Mouse (Mus musculus) c-Kit-positive CD71-negative TER-119-negative erythroid progenitor cells, embryonic 14.5 days (primary cell): ENCODE results near the gene Gpatch2l.

Source experiments
- DNase-seq: peaks from one replicate; pipeline ENCODE4 v3.0.0-alpha.2; 2013; ENCODE audit warnings: low read depth

Gpatch2l gene

DNA sequence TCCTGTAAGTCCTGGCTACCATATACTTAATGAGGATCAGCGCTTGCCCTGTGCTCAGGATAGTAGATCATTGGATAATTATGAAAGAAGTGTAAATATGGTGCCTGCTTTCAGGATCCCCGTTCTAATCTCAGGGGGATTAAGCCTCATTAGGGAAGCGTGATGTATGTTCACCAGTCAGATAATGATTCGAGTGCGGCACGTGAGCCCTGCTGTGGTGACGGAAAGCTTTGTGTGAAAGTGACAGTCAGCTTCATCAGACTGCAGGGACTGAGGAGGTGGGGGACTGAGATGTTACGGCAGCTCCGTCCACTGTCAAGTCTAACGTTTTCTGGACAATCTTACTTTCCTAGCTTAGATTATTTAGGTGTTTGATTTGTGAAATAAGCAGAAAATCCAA lies 38.3 kb downstream of the Gpatch2l start:
- no peak for DNase-seq

- no peak for DNase-seq
These were observed 44.0 kb downstream of the Gpatch2l start for GRCm38 (mm10) chr12:86285704-86286103.

GRCm38 (mm10) chr12:86297450-86297849 lies 55.8 kb downstream of the Gpatch2l start:
- no peak for DNase-seq

DNA sequence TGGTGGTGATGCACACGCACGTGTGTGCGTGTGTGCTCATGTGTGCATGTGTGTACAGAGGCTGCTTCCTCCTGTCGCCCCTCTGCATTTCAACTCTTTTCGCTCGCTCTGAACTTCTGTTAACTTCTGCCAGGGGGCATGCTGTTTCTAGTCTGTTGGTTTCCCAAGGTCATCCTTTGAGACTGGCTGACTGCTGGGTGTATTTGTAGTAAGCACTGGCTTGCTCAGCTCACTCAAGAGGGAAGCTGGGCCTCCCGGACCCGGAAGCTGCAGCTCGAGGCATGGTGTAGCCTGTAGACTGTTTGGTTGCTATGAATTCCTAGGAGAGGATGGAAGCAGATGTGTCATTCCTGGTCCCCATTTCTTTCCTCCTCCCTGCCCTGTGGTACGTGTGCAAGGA lies 61.3 kb downstream of the Gpatch2l start:
- DNase-seq, result no peak

- DNase-seq, result peak; percentile 12
These were observed 63.4 kb downstream of the Gpatch2l start for GRCm38 (mm10) chr12:86305045-86305444.

DNA sequence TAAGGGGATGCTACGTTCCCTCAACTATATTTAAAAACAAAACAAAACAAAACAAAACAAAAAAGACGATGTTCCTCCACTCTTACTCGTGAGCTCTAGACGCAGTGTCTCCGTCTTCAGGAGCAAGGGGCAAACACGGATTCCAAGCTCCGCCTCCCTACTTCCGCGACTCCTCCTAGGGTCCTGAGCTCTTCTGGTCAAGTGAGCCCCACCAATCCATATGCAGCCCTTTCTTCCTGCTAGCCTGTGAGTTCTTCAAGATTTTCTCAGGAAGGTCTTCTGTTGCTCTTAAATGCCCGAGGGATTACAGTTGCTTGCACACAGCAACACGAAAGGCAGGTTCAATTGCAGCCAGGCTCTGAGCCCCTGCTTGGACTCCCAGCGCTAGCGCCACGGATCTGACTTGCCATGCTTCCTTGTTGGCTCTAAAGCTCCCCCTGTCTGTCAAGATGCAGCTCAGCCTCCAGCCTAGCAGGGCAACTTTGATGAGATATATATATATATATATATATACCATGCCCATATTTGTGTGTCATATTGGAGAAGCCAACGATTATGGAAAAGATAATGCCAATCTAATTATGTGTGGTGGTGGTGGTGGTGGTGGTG lies 64.1 kb downstream of the Gpatch2l start:
- peak; percentile 34 for DNase-seq

DNA sequence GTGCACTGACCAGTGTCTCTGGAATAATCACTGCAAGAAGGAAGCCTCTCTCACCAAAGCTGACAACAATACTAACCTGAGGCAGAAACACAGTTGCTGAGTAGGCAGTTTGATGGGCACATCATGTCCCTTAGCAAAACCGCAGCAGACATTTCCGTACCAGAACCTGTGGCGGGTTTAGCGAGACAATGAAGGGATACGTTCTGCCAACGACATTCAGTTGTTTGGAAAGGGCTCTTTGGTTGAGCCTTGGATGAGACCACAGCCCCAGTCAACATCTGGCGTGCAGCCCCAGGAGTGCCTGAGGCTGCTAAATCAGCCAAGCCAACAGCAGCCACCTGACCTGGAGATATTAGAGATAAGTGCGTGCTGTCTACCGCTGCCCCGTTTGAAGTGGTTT lies 67.8 kb downstream of the Gpatch2l start:
- DNase-seq, result no peak

DNA sequence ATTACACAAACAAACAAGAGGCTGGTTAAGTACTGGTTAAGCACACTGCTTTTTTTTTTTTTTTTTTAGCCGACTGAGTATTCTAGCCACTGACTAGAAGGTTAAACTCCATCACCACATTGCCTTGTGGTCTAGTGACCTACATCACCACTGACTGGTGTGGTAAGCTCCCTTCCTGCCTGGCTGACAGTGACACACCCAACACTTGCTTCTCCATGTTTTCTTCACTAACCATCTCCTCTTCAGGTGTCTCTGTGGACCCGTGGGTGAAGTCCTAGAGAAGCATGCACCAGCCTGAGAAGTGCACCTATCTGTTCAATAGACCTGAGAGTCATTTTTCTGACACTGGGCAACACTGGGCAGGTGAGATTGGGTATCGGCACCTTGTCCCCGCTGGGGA lies 68.2 kb downstream of the Gpatch2l start:
- DNase-seq, result no peak

DNA sequence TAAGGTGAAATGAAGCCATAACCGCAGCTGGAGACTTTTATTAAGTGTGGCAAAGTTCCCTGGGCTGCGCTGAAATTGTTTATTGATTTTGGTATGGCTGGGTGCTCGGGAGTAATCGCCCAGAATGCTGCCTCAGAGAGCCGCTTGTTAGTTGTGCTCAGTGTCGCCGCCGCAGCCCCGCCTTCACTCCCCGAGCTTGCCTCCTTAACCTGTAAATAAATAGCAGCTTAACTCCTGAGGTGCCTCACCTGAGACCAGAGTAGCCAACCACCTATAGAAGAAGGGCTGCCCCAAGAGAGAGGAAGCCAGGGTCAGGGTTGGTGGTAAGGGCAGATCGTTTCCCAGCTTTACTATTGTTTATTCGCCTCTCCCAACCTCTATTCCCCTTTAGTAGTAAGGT lies 79.0 kb downstream of the Gpatch2l start:
- DNase-seq, result no peak

- no peak for DNase-seq
These were observed 82.6 kb downstream of the Gpatch2l start for GRCm38 (mm10) chr12:86324297-86324696.

GRCm38 (mm10) chr12:86329813-86330212 lies 88.2 kb downstream of the Gpatch2l start:
- DNase-seq, result no peak

- DNase-seq, result no peak
These were observed 89.0 kb downstream of the Gpatch2l start for GRCm38 (mm10) chr12:86330684-86331083.

DNA sequence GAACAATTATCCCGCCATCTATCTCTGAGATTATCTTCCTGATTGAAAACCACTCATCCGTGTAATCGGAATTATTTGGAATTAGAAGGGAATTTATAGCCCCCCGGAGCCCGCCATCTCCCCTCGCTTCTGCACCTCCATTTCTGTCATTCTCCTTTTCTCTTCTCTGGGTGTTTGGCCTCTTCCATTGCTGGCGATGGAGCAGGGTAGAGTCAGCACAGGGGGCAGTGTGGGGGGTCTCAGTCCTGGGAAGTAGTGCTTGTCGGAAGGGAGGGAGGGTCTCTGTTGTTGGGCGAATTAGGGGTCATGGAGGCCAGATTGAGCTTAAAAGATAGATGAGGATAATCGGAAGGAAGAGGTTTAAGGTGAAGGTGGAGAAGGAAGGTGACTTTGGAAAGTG lies 89.6 kb downstream of the Gpatch2l start:
- no peak for DNase-seq

GRCm38 (mm10) chr12:86336209-86336608 lies 94.6 kb downstream of the Gpatch2l start:
- peak; percentile 7 for DNase-seq

DNA sequence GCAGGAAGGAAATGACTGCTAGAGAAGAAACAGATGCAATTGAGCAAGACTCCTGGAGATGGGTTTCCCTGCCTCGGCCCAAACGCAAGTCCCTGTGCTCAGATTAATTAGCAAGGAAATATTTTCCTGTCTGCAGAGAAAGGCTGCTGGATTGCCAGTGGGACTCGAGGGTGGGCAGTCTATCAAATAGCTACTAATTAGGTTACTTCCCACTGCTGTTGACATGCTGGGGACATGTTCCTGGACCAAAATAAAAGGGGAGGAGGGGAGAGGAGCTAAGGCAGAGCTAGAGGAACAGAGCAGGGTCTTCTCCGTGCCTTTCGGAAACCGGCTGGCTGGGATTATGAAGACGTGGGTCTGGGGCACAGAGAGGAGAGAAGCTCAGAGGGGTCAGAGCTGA lies 95.2 kb downstream of the Gpatch2l start:
- no peak for DNase-seq
